Mouse (Mus musculus) intestine, postnatal 0 days (tissue): ENCODE results near the gene Lbhd1. TPM values are rescaled to one million over a fixed set of nuclear protein-coding genes. Genes with fewer than 3 reads are reported as not detected.
"Not testable (repeated sequence)": the region's sequence is repeated elsewhere in the genome, so short reads cannot be mapped to it uniquely, and the experiment has no call there.

Source experiments
- ATAC-seq: fragments of 200-750 bp; cut with Nextera tagmentation; 2 replicates; pipeline ENCODE4 v1.8.0; 2017; ENCODE audit warnings: mild to moderate bottlenecking, moderate TSS enrichment, moderate library complexity
- H3K27ac ChIP-seq: fragments of 300-500 bp; sonication (generic); 2 replicates; pipeline ENCODE4 v1.5.1; 2014; ENCODE audit warnings: mild to moderate bottlenecking, low read depth, low read length, moderate library complexity
- H3K27me3 ChIP-seq: fragments of 300-500 bp; sonication (generic); replicated peaks from 2 replicates; pipeline ENCODE4 v1.6.1; 2014; ENCODE audit warnings: low read length, mixed read lengths; ENCODE audit not compliant: control insufficient read depth, insufficient read depth
- H3K36me3 ChIP-seq: fragments of 300-500 bp; sonication (generic); 2 replicates; pipeline ENCODE4 v1.6.1; 2014; ENCODE audit warnings: mild to moderate bottlenecking, moderate library complexity; ENCODE audit not compliant: control insufficient read depth, insufficient read depth
- H3K4me1 ChIP-seq: fragments of 300-500 bp; sonication (generic); replicated peaks from 2 replicates; pipeline ENCODE4 v1.6.1; 2014; ENCODE audit warnings: antibody characterized with exemption, low read length, mixed read lengths; ENCODE audit not compliant: control insufficient read depth, insufficient read depth
- H3K4me2 ChIP-seq: fragments of 300-500 bp; sonication (generic); replicated peaks from 2 replicates; pipeline ENCODE4 v1.6.1; 2014; ENCODE audit warnings: low read depth, mild to moderate bottlenecking, moderate library complexity
- H3K4me3 ChIP-seq: fragments of 300-500 bp; sonication (generic); 2 replicates; pipeline ENCODE4 v1.5.1; 2014; ENCODE audit warnings: low read depth, low read length
- H3K9ac ChIP-seq: fragments of 300-500 bp; sonication (generic); 2 replicates; pipeline ENCODE4 v1.6.1; 2014; ENCODE audit warnings: mild to moderate bottlenecking, low read depth, low read length
- H3K9me3 ChIP-seq: fragments of 300-500 bp; sonication (generic); 2 replicates; pipeline ENCODE4 v1.6.1; 2016; ENCODE audit warnings: mixed run types; ENCODE audit not compliant: control insufficient read depth
- CTCF ChIP-seq: sonication (generic); IDR thresholded peaks from 2 replicates; pipeline ENCODE4 v1.5.1; 2016; ENCODE audit warnings: low read depth, mild to moderate bottlenecking, control low read depth, antibody characterized with exemption, moderate library complexity
- WGBS: fragments of 180-500 bp; shearing (Covaris S2); extraction: QIAGEN DNeasy Blood & Tissue Kit; methylation state at CpG from one replicate; pipeline ENCODE4 v1.1.7; 2014; 5-methylcytosine and 5-hydroxymethylcytosine counted together
- polyA plus RNA-seq: library from polyadenylated mRNA; unstranded; fragments of >200 nt; fragmentation: Nextera tagmentation; extraction: Ambion mirVana; gene quantifications from 2 replicates; pipeline ENCODE4 v1.2.1, GENCODE M21; 2015

Lbhd1 gene
- polyA plus RNA-seq, 1 experiment from 2014 or later = 44.6 TPM

GRCm38 (mm10) chr19:8895397-8895960 is 11.9 kb downstream of the Lbhd1 start:
- Histone ChIP-seq H3K9me3 (no peaks in the 10 kb centered on the region), H3K36me3 (peaks cover 22% of the 10 kb centered on the region), H3K27ac (no peak overlapping the region), H3K27me3 (no peaks in the 10 kb centered on the region), H3K4me2 (no peak overlapping the region), H3K9ac (no peak overlapping the region), H3K4me1 (no peaks in the 10 kb centered on the region), H3K4me3 (no peak overlapping the region)
- no peak for ATAC-seq
- WGBS = 88% methylated on average over 9 of the region's 9 CpGs
- no peak for TF ChIP-seq CTCF

DNA sequence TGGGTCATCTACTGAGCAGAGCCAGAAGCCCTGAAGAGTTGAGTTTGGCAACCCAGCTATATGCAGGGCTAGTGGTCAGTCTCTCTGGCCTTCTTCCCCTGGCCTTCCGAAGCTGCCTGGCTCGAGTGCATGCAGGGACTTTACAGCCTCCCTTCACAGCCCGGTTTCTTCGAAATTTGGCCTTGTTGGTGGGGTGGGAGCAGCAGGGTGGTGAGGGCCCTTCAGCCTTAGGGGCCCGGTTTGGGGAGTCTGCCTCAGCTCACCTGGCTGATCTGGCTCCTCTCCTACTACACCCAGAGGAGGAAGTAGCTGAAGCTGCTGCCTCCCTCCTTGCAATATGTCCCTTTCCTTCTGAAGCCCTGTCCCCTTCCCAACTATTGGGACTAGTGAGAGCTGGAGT is 12.7 kb downstream of the Lbhd1 start:
- ATAC-seq, H3K9me3 ChIP-seq, H3K4me1 ChIP-seq, H3K27ac ChIP-seq, H3K4me2 ChIP-seq, H3K4me3 ChIP-seq, H3K9ac ChIP-seq, H3K27me3 ChIP-seq: not testable (repeated sequence)
- peaks cover 14% of the 10 kb centered on the region; the same call in 1 of the 2 replicates for H3K36me3 ChIP-seq
- 66% methylated on average over 5 of the region's 5 CpGs for WGBS

- ATAC-seq = peak; percentile 55
- H3K27me3 ChIP-seq, H3K4me1 ChIP-seq, H3K9me3 ChIP-seq: not testable (repeated sequence)
- peak overlapping the region; percentile 80 for H3K4me2 ChIP-seq
- peaks cover 15% of the 10 kb centered on the region for H3K36me3 ChIP-seq
- peak overlapping the region; percentile 99 for H3K4me3 ChIP-seq
- peak overlapping the region; percentile 89 for H3K27ac ChIP-seq
- peak overlapping the region; percentile 60 for H3K9ac ChIP-seq
- 18% methylated on average over 21 of the region's 21 CpGs for WGBS
These were observed 13.8 kb downstream of the Lbhd1 start for GRCm38 (mm10) chr19:8897211-8897864.

GRCm38 (mm10) chr19:8897865-8898495 is 14.4 kb downstream of the Lbhd1 start, which contains the start of gene Ganab:
TSS of gene Ganab (plus strand) at chr19:8898071.
- TF ChIP-seq CTCF = 0 out of 2 replicates have a peak, but pooled peaks have one; percentile 26
- Histone ChIP-seq H3K4me1 (no peaks in the 10 kb centered on the region), H3K4me3 (peak within 1 kb of the TSS; percentile 99), H3K36me3 (peaks cover 20% of the 10 kb centered on the region), H3K9me3 (no peaks in the 10 kb centered on the region), H3K27ac (peak within 1 kb of the TSS; percentile 89), H3K4me2 (peak within 1 kb of the TSS; percentile 80), H3K9ac (peak within 1 kb of the TSS; percentile 95), H3K27me3 (no peaks in the 10 kb centered on the region)
- ATAC-seq = peak; percentile 99
- WGBS = under 1% methylated on average over 53 of the region's 53 CpGs

DNA sequence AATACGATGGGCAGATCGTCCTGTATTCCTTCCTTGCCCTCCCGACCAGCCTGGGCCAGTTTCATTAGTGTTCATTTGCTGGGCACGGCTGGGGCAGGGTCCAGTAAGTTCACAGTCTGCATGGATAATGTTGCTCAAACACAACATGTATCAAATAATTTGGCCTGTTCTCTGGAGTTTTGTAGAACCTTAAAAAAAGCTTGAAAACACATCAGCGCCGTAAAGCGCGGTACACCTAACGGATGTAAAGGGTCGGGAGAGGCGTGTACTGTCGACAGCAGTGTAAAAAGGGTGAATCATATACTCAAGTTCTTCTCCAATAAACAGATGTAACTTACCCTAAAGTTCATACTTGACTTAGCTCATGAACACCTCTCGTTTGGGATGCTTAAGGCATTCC is 15.0 kb downstream of the Lbhd1 start:
- Histone ChIP-seq H3K36me3 (peaks cover 25% of the 10 kb centered on the region), H3K9ac (peak overlapping the region; percentile 95), H3K4me3 (peak overlapping the region; percentile 99), H3K27me3 (no peaks in the 10 kb centered on the region), H3K4me2 (peak overlapping the region; percentile 80), H3K27ac (peak overlapping the region; percentile 89; the same call in 1 of the 2 replicates), H3K9me3 (no peaks in the 10 kb centered on the region), H3K4me1 (no peaks in the 10 kb centered on the region)
- 2% methylated on average over 13 of the region's 13 CpGs for WGBS
- TF ChIP-seq CTCF = no peak
- ATAC-seq = no peak

- WGBS = 20% methylated on average over 3 of the region's 3 CpGs
- H3K27ac ChIP-seq = no peak overlapping the region
- peaks cover 28% of the 10 kb centered on the region for H3K36me3 ChIP-seq
- H3K4me2 ChIP-seq = peak overlapping the region; percentile 80
- H3K4me3 ChIP-seq = peak overlapping the region; percentile 99
- no peak for TF ChIP-seq CTCF
- H3K4me1 ChIP-seq = no peaks in the 10 kb centered on the region
- ATAC-seq = no peak
- H3K9ac ChIP-seq = peak overlapping the region; percentile 95
- H3K9me3 ChIP-seq = no peaks in the 10 kb centered on the region
- H3K27me3 ChIP-seq = no peaks in the 10 kb centered on the region
These were observed 15.5 kb downstream of the Lbhd1 start for GRCm38 (mm10) chr19:8899079-8899478.
